Mouse (Mus musculus) midbrain, embryonic 12.5 days (tissue): ENCODE data around the gene Kcnc1. TPM values are rescaled to one million over a fixed set of nuclear protein-coding genes. Genes with fewer than 3 reads are reported as not detected.

Experiments
- ATAC-seq: fragments of 200-750 bp; cut with Nextera tagmentation; 2 replicates; pipeline ENCODE4 v1.8.0; 2017; ENCODE audit warnings: low read depth, moderate TSS enrichment, moderate library complexity; ENCODE audit not compliant: low FRiP score
- H3K27ac ChIP-seq: fragments of 300-500 bp; sonication (generic); replicated peaks from 2 replicates; pipeline ENCODE4 v1.5.1; 2016; ENCODE audit warnings: mild to moderate bottlenecking
- H3K27me3 ChIP-seq: fragments of 300-500 bp; sonication (generic); 2 replicates; pipeline ENCODE4 v1.6.1; 2016; ENCODE audit warnings: mild to moderate bottlenecking
- H3K36me3 ChIP-seq: fragments of 300-500 bp; sonication (generic); 2 replicates; pipeline ENCODE4 v1.6.1; 2016
- H3K4me1 ChIP-seq: fragments of 300-500 bp; sonication (generic); 2 replicates; pipeline ENCODE4 v1.6.1; 2016
- H3K4me2 ChIP-seq: fragments of 300-500 bp; sonication (generic); replicated peaks from 2 replicates; pipeline ENCODE4 v1.6.1; 2016; ENCODE audit warnings: mild to moderate bottlenecking, moderate library complexity
- H3K4me3 ChIP-seq: fragments of 300-500 bp; sonication (generic); 2 replicates; pipeline ENCODE4 v1.5.1; 2016; ENCODE audit warnings: mild to moderate bottlenecking
- H3K9ac ChIP-seq: fragments of 300-500 bp; sonication (generic); replicated peaks from 2 replicates; pipeline ENCODE4 v1.6.1; 2016; ENCODE audit warnings: mild to moderate bottlenecking, moderate library complexity
- H3K9me3 ChIP-seq: fragments of 300-500 bp; sonication (generic); 2 replicates; pipeline ENCODE4 v1.6.1; 2016; ENCODE audit warnings: mild to moderate bottlenecking
- WGBS: fragments of 180-500 bp; shearing (Covaris S2); methylation state at CpG from one replicate; pipeline ENCODE4 v1.1.7; 2016; 5-methylcytosine and 5-hydroxymethylcytosine counted together
- polyA plus RNA-seq: library from polyadenylated mRNA; unstranded; fragments of >200 nt; fragmentation: Nextera tagmentation; extraction: Ambion mirVana; gene quantifications from 2 replicates; pipeline ENCODE4 v1.2.1, GENCODE M21; 2016

Kcnc1 gene
- polyA plus RNA-seq, 1 experiment from 2014 or later = 7.1 TPM

DNA sequence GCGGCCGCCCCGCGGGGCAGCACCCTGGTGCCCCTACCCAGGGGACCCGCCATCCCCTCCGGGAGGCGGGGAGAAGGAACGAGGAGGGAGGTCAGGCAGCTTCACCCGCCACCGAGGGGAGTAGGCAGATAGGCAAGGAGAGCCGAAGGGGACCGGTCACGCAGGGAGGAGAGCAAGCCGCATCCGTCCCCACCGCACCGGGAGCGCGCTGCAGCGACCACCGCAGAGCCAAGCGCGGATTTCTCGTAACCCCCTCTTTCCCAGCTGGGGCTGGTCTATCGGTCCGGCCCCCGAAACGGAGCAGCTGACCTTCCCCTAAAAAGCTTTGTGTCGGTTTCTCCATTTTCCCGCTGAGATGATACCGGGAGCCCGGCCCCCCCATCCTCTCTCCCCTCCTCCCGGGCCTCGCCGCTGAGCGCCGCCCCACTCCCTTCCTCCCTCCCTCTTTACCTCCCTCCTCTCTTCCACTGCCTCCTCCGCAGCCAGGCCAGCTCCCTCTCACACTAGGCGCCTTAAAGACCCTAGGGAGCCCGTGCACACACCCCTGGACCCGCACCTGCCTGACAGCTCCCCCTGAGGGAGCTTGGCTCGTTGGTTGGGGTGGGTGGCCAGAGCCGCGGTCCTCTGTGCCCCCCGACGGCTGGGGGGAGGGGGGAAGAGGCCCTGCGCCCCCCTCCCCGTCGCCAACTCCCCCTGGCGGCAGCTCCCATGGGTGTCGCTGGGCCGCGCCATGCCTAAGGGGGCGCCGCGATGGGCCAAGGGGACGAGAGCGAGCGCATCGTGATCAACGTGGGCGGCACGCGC, 833 bp downstream of the Kcnc1 start:
- peak overlapping the region; percentile 80 for H3K27ac ChIP-seq
- peak overlapping the region; percentile 80 for H3K9ac ChIP-seq
- peak overlapping the region; percentile 90 for H3K4me2 ChIP-seq
- H3K9me3 ChIP-seq = no peaks in the 10 kb centered on the region
- no peaks in the 10 kb centered on the region for H3K36me3 ChIP-seq
- WGBS = 1% methylated on average over 44 of the region's 64 CpGs
- H3K27me3 ChIP-seq = peaks cover 75% of the 10 kb centered on the region
- peak; percentile 41 for ATAC-seq
- peak overlapping the region; percentile 76 for H3K4me3 ChIP-seq
- H3K4me1 ChIP-seq = peaks cover 26% of the 10 kb centered on the region

GRCm38 (mm10) chr7:46397732-46398333, 1.5 kb downstream of the Kcnc1 start:
- no peak for ATAC-seq
- no peaks in the 10 kb centered on the region for H3K9me3 ChIP-seq
- H3K4me3 ChIP-seq = peak overlapping the region; percentile 76
- 9% methylated on average over 70 of the region's 70 CpGs for WGBS
- H3K4me1 ChIP-seq = peaks cover 26% of the 10 kb centered on the region
- peaks cover 72% of the 10 kb centered on the region for H3K27me3 ChIP-seq
- H3K27ac ChIP-seq = no peak overlapping the region
- H3K9ac ChIP-seq = peak overlapping the region; percentile 80; the same call in 1 of the 2 replicates
- H3K4me2 ChIP-seq = peak overlapping the region; percentile 90
- no peaks in the 10 kb centered on the region for H3K36me3 ChIP-seq

GRCm38 (mm10) chr7:46398612-46399011, 2.3 kb downstream of the Kcnc1 start:
- no peak overlapping the region for H3K9ac ChIP-seq
- H3K4me2 ChIP-seq = peak overlapping the region; percentile 90
- no peaks in the 10 kb centered on the region for H3K9me3 ChIP-seq
- peaks cover 68% of the 10 kb centered on the region for H3K27me3 ChIP-seq
- no peak overlapping the region for H3K27ac ChIP-seq
- no peak for ATAC-seq
- 63% methylated on average over 4 of the region's 4 CpGs for WGBS
- H3K4me3 ChIP-seq = peak overlapping the region; percentile 76
- no peaks in the 10 kb centered on the region for H3K36me3 ChIP-seq
- peaks cover 26% of the 10 kb centered on the region for H3K4me1 ChIP-seq

DNA sequence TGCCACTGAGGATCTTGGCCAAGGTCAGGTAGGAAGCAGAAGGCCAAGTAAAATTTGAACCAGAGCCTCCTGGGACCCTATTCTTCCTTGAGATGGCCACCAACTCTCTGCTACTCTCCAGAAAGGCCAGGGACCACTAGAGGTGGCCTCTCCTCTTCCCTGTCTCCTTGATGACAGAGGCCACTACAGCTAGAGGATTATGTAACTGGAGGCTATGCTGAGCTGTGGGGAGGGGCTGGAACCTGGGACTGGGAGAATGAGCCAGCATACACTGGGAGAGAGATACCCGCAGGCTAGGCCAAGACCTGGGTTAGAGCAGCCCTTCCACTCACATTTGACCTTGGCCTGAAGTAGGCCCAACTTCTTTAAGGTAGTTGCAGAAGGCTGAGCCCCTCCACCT, 3.4 kb downstream of the Kcnc1 start:
- H3K4me1 ChIP-seq = peaks cover 26% of the 10 kb centered on the region
- WGBS = 80% methylated on average over 1 of the region's 1 CpGs
- H3K36me3 ChIP-seq = no peaks in the 10 kb centered on the region

GRCm38 (mm10) chr7:46400346-46400745, 4.0 kb downstream of the Kcnc1 start:
- no peaks in the 10 kb centered on the region for H3K9me3 ChIP-seq
- no peaks in the 10 kb centered on the region for H3K36me3 ChIP-seq
- no peak overlapping the region for H3K27ac ChIP-seq
- peak overlapping the region; percentile 90 for H3K4me2 ChIP-seq
- ATAC-seq = no peak
- H3K27me3 ChIP-seq = peaks cover 51% of the 10 kb centered on the region
- 49% methylated on average over 8 of the region's 8 CpGs for WGBS
- peaks cover 26% of the 10 kb centered on the region for H3K4me1 ChIP-seq
- H3K4me3 ChIP-seq = peak overlapping the region; percentile 15; the same call in 1 of the 2 replicates
- H3K9ac ChIP-seq = no peak overlapping the region

More for the DNA sequence above, 3.4 kb downstream of the Kcnc1 start:
- peaks cover 57% of the 10 kb centered on the region for H3K27me3 ChIP-seq
- ATAC-seq = no peak
- H3K27ac ChIP-seq = no peak overlapping the region
- H3K9ac ChIP-seq = no peak overlapping the region
- H3K4me2 ChIP-seq = peak overlapping the region; percentile 90; the same call in 1 of the 2 replicates
- 0 out of 2 replicates have a peak overlapping the region, but pooled peaks have one; percentile 15 for H3K4me3 ChIP-seq
- no peaks in the 10 kb centered on the region for H3K9me3 ChIP-seq

DNA sequence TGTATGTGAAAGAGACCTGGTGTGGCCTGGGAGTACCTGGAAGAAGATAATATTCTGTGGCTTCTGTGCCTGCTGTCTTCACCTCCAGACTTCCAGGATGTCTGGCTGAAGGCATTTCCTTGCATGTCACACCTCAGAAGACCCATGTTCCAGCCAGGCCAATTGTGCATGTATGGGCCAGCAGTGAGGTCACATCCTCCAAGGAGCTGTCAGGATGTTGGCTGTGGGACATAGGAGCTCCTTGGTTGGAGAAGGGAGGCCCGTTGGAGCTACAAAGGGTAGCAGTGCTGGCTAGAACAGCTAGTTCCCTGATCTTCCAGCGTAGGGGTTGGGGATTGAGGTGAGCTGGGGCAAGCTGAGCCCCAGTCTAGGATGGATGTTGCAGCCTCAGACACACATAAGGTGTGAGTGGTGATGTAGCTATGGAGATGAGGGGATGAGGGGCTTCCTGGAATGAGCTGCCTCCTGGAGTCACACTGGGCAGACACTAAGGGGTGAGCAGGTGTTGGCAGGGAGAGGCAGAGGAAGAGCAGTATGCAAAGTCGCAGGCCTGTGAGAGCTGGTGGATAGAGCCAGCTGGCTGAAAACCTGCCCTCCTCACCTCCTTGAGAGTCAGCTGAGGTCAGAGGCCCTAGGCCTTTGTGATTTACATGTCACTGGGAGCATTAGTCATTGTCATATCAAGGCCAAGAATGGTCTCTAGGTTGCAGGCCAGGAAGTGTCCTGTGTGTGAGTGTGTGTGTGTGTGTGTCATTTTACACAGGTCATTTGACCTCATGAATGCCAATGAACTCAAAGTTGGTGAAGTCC, 5.3 kb downstream of the Kcnc1 start:
- no peak overlapping the region for H3K9ac ChIP-seq
- peaks cover 38% of the 10 kb centered on the region for H3K27me3 ChIP-seq
- H3K4me2 ChIP-seq = no peak overlapping the region
- H3K9me3 ChIP-seq = no peaks in the 10 kb centered on the region
- WGBS = 82% methylated on average over 3 of the region's 3 CpGs
- H3K4me3 ChIP-seq = no peak overlapping the region
- H3K4me1 ChIP-seq = peaks cover 21% of the 10 kb centered on the region
- ATAC-seq = no peak
- no peaks in the 10 kb centered on the region for H3K36me3 ChIP-seq
- H3K27ac ChIP-seq = no peak overlapping the region

DNA sequence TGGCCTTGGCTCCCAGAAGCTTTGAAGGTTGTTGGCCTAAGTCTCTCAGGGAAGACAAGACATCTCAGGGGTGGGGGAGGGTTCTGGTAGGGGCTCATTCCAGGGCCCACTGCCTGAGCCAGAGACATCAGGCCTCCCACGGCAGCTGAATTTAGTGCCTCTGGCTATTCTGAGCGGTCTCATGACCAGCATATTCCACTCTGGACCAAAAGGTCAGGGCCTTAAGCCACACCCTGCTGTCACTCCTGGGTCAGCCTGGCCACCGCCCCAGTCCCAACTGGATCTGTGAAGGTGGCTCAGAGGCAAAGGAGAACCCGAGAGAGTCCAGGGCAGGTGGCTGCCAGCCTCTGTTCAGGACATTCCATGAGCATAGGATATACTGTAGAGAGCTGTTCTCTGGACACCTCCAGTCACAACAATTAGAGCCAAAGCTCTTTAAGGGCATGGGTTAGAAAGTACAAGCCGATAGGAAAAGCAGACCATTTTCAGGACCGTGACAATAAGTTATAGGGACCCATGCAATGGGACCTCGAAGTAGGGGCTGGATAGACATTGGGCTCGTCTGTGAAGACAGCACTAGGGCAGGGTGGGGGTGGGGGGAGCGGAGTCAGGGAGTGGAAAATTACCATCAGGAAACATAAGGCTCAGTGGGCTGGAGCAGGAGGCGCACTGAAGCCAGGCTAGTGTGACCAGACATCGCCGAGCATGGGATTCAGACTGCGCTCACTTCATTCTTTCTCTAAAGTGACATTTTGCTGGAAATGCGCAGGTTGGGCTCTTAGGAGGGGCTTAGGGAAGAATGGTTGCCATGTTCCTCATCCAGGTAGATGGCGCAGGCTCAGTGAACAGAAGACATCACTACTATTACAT, 7.6 kb downstream of the Kcnc1 start:
- WGBS = 82% methylated on average over 15 of the region's 15 CpGs
- H3K4me3 ChIP-seq = no peak overlapping the region
- H3K4me1 ChIP-seq = peaks cover 5% of the 10 kb centered on the region; the same call in 1 of the 2 replicates
- H3K27ac ChIP-seq = no peak overlapping the region
- no peak for ATAC-seq
- no peaks in the 10 kb centered on the region for H3K9me3 ChIP-seq
- H3K4me2 ChIP-seq = no peak overlapping the region
- no peaks in the 10 kb centered on the region for H3K36me3 ChIP-seq
- no peak overlapping the region for H3K9ac ChIP-seq
- H3K27me3 ChIP-seq = peaks cover 16% of the 10 kb centered on the region

DNA sequence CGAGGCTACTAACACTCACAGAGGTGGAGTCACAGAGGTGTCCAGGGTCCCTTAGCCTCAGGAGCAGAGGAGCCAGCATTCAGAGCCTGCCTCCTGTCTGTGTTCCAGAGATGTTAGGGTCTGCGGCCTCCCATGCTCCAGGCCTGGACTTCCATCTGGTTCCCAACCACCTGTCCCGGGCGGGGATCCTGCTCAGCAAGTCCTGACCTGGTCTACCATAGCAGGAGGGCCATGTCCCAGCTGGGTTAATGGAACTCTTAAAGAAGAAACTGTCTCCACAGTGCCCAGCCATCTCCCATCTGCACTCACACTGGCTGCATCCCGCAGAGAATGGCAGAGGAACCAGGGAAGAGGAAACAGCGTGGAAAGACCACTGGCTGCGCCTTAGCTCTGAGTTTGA, 8.5 kb downstream of the Kcnc1 start:
- no peaks in the 10 kb centered on the region for H3K9me3 ChIP-seq
- H3K4me3 ChIP-seq = no peak overlapping the region
- H3K36me3 ChIP-seq = no peaks in the 10 kb centered on the region
- H3K4me2 ChIP-seq = no peak overlapping the region
- no peak overlapping the region for H3K9ac ChIP-seq
- ATAC-seq = no peak
- WGBS = 87% methylated on average over 7 of the region's 7 CpGs
- no peak overlapping the region for H3K27ac ChIP-seq
- peaks cover 3% of the 10 kb centered on the region; the same call in 1 of the 2 replicates for H3K4me1 ChIP-seq
- H3K27me3 ChIP-seq = peaks cover 12% of the 10 kb centered on the region

DNA sequence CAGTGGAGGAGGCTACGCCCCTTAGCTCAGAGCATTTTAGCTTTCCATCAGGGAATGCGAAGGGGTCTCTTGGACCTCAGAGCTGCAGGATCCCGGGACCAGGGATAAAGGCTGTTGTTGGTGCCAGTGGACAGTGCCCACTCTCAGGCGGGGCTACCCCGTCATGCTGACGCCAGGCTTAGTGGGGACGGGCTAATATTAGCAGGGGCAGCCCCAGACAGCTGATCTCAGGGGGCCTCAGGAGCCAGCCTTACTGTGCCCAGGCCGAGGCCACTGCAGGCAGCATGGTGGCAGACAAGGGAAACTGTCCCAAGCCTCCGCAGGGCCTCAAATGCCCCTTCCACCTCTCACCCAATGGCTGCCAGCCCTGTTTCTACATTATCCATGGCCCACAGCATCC, 12.3 kb downstream of the Kcnc1 start:
- no peak for ATAC-seq
- no peak overlapping the region for H3K4me2 ChIP-seq
- 86% methylated on average over 9 of the region's 9 CpGs for WGBS
- no peaks in the 10 kb centered on the region for H3K9me3 ChIP-seq
- H3K27ac ChIP-seq = no peak overlapping the region
- H3K4me1 ChIP-seq = no peaks in the 10 kb centered on the region
- H3K27me3 ChIP-seq = 0 out of 2 replicates have a peak, but pooled peaks cover 6% of the 10 kb centered on the region
- H3K9ac ChIP-seq = no peak overlapping the region
- no peaks in the 10 kb centered on the region for H3K36me3 ChIP-seq
- H3K4me3 ChIP-seq = no peak overlapping the region

- WGBS = 38% methylated on average over 12 of the region's 12 CpGs
- Histone ChIP-seq H3K4me3 (no peak overlapping the region), H3K9ac (no peak overlapping the region), H3K4me2 (no peak overlapping the region), H3K9me3 (no peaks in the 10 kb centered on the region), H3K27ac (no peak overlapping the region), H3K4me1 (no peaks in the 10 kb centered on the region), H3K27me3 (peaks cover 6% of the 10 kb centered on the region; the same call in 1 of the 2 replicates), H3K36me3 (no peaks in the 10 kb centered on the region)
- no peak for ATAC-seq
Observed at GRCm38 (mm10) chr7:46409204-46409789, 13.0 kb downstream of the Kcnc1 start.

DNA sequence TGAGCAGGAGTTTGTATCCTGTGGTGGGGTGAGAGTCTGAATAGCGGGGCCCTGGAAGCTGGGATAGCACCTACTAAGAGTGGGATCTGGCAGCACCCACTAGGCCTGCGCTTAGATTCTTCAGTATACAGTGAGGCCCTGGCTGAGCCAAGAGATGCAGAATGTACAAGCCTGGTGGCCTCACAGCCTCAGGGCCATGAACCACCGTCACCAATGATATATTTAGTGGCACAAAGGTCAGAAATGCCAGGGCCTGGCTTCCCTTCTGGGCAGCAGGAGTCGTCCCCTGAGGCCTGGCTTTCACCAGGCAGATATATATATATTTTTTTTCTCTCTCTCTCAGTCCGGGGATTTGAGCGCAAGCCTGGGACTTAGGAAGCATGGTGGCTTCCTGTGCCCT, 14.4 kb downstream of the Kcnc1 start:
- no peak overlapping the region for H3K9ac ChIP-seq
- no peaks in the 10 kb centered on the region for H3K4me1 ChIP-seq
- ATAC-seq = no peak
- H3K36me3 ChIP-seq = no peaks in the 10 kb centered on the region
- no peak overlapping the region for H3K27ac ChIP-seq
- no peak overlapping the region for H3K4me2 ChIP-seq
- H3K4me3 ChIP-seq = no peak overlapping the region
- peaks cover 6% of the 10 kb centered on the region; the same call in 1 of the 2 replicates for H3K27me3 ChIP-seq
- no peaks in the 10 kb centered on the region for H3K9me3 ChIP-seq
- WGBS = 81% methylated on average over 6 of the region's 6 CpGs
